Mouse (Mus musculus) intestine, embryonic 16.5 days (tissue): ENCODE measurements at regions not wholly inside any gene's neighbourhood (a gene's known extent, or its start where the extent isn't known, plus 50 kb on each side); places are given as distances from the start of the nearest gene placed in this dataset.
A peak's percentile ranks its signal among the peaks of the same experiment; 100 is the strongest.

Experiments used
- ATAC-seq: fragments of 200-750 bp; cut with Nextera tagmentation; 2 replicates; pipeline ENCODE4 v1.8.0; 2017; ENCODE audit warnings: moderate TSS enrichment, moderate library complexity
- H3K27ac ChIP-seq: fragments of 300-500 bp; sonication (generic); 2 replicates; pipeline ENCODE4 v1.5.1; 2014; ENCODE audit warnings: mild to moderate bottlenecking, low read length
- H3K27me3 ChIP-seq: fragments of 300-500 bp; sonication (generic); replicated peaks from 2 replicates; pipeline ENCODE4 v1.6.1; 2014; ENCODE audit warnings: low read length, control low read depth, mixed read lengths; ENCODE audit not compliant: control insufficient read depth, insufficient read depth
- H3K36me3 ChIP-seq: fragments of 300-500 bp; sonication (generic); 2 replicates; pipeline ENCODE4 v1.6.1; 2014; ENCODE audit warnings: low read length, control low read depth; ENCODE audit not compliant: control insufficient read depth, insufficient read depth
- H3K4me1 ChIP-seq: fragments of 300-500 bp; sonication (generic); 2 replicates; pipeline ENCODE4 v1.6.1; 2014; ENCODE audit warnings: low read length, control low read depth, mixed read lengths; ENCODE audit not compliant: control insufficient read depth, insufficient read depth
- H3K4me2 ChIP-seq: fragments of 300-500 bp; sonication (generic); 2 replicates; pipeline ENCODE4 v1.6.1; 2014; ENCODE audit warnings: low read depth, low read length, control low read depth
- H3K4me3 ChIP-seq: fragments of 300-500 bp; sonication (generic); 2 replicates; pipeline ENCODE4 v1.5.1; 2014; ENCODE audit warnings: mild to moderate bottlenecking, low read length
- H3K9ac ChIP-seq: fragments of 300-500 bp; sonication (generic); 2 replicates; pipeline ENCODE4 v1.6.1; 2014; ENCODE audit warnings: low read depth, low read length
- H3K9me3 ChIP-seq: fragments of 300-500 bp; sonication (generic); 2 replicates; pipeline ENCODE4 v1.6.1; 2016; ENCODE audit warnings: low read length, control low read depth; ENCODE audit not compliant: control insufficient read depth
- WGBS: fragments of 180-500 bp; shearing (Covaris S2); extraction: QIAGEN DNeasy Blood & Tissue Kit; methylation state at CpG from one replicate; pipeline ENCODE4 v1.1.7; 2014; 5-methylcytosine and 5-hydroxymethylcytosine counted together

GRCm38 (mm10) chr8:53096272-53096784, 415.2 kb upstream of the Aga start:
- Histone ChIP-seq H3K36me3 (no peaks in the 10 kb centered on the region), H3K9me3 (no peaks in the 10 kb centered on the region), H3K4me1 (no peaks in the 10 kb centered on the region), H3K4me2 (no peak overlapping the region), H3K9ac (no peak overlapping the region), H3K27ac (no peak overlapping the region), H3K4me3 (no peak overlapping the region), H3K27me3 (no peaks in the 10 kb centered on the region)
- no peak for ATAC-seq

- Histone ChIP-seq H3K9ac (no peak overlapping the region), H3K27me3 (no peaks in the 10 kb centered on the region), H3K27ac (no peak overlapping the region), H3K4me2 (no peak overlapping the region), H3K9me3 (no peaks in the 10 kb centered on the region), H3K4me1 (no peaks in the 10 kb centered on the region), H3K36me3 (no peaks in the 10 kb centered on the region), H3K4me3 (no peak overlapping the region)
- no peak for ATAC-seq
- 61% methylated on average over 6 of the region's 6 CpGs for WGBS
Measured at GRCm38 (mm10) chr8:53140041-53140440, 371.5 kb upstream of the Aga start.

- ATAC-seq = no peak
- no peaks in the 10 kb centered on the region for H3K4me1 ChIP-seq
- H3K4me3 ChIP-seq = no peak overlapping the region
- 77% methylated on average over 2 of the region's 2 CpGs for WGBS
- H3K9ac ChIP-seq = no peak overlapping the region
- H3K36me3 ChIP-seq = no peaks in the 10 kb centered on the region
- H3K27me3 ChIP-seq = no peaks in the 10 kb centered on the region
- no peaks in the 10 kb centered on the region for H3K9me3 ChIP-seq
- H3K27ac ChIP-seq = no peak overlapping the region
- H3K4me2 ChIP-seq = no peak overlapping the region
Measured at GRCm38 (mm10) chr8:53148915-53149314, 362.6 kb upstream of the Aga start.

DNA sequence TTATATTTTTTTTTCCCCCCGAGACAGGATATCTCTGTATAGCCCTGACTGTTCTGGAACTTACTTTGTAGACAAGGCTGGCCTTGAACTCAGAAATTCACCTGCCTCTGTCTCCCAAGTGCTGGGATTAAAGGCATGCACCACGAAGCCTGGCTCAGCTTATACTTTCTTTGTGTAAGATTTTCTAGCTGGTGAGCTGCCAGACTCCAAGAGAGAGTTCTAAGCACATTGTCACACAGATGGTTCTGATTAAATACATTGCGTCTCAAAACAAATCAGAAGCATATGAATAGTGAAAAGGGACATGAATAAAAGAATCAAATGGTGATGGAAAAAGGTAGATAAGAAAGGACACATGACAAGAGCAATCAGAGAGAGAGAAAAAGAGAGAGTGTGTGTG, 347.5 kb upstream of the Aga start:
- H3K27ac ChIP-seq = no peak overlapping the region
- H3K36me3 ChIP-seq = no peaks in the 10 kb centered on the region
- H3K4me2 ChIP-seq = no peak overlapping the region
- no peaks in the 10 kb centered on the region for H3K27me3 ChIP-seq
- H3K4me1 ChIP-seq = no peaks in the 10 kb centered on the region
- no peak overlapping the region for H3K9ac ChIP-seq
- no peak for ATAC-seq
- WGBS = 60% methylated on average over 3 of the region's 3 CpGs
- no peaks in the 10 kb centered on the region for H3K9me3 ChIP-seq
- no peak overlapping the region for H3K4me3 ChIP-seq

DNA sequence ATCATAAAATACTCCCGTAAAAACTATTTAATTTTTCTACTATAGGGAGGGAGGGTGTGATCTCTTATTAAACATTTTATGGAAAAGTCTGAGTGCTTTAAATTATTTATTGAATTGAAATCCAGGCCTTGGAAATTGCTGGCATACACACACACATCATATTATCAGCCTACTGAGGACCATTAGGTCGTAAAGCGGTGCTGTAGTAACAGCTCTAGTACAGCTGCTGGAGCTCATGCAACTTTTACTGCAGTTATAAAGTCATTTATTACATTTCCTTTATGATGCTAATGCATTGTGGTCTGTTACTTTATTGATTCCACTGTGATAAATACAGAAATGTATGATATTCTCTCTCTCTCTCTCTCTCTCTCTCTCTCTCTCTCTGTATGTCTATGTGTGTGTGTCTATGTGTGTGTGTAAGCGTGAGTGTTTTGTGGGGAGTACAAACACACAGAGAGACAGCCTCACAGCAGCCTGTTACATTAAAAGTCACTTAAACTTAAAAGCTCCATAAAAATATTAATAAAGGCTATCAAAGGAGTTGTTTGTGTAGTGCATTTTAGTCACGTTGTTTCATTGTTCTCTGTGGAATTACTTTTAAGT, 339.7 kb upstream of the Aga start:
- Histone ChIP-seq H3K27me3 (no peaks in the 10 kb centered on the region), H3K4me2 (no peak overlapping the region), H3K9me3 (no peaks in the 10 kb centered on the region), H3K4me1 (no peaks in the 10 kb centered on the region), H3K9ac (no peak overlapping the region), H3K27ac (no peak overlapping the region), H3K4me3 (no peak overlapping the region), H3K36me3 (no peaks in the 10 kb centered on the region)
- peak; percentile 93 for ATAC-seq
- 55% methylated on average over 5 of the region's 5 CpGs for WGBS

- Histone ChIP-seq H3K36me3 (no peaks in the 10 kb centered on the region), H3K27me3 (no peaks in the 10 kb centered on the region), H3K27ac (no peak overlapping the region), H3K4me2 (no peak overlapping the region), H3K4me3 (no peak overlapping the region), H3K9me3 (no peaks in the 10 kb centered on the region), H3K9ac (no peak overlapping the region), H3K4me1 (no peaks in the 10 kb centered on the region)
- ATAC-seq = no peak
- 49% methylated on average over 1 of the region's 1 CpGs for WGBS
Measured at GRCm38 (mm10) chr8:53192519-53192918, 319.0 kb upstream of the Aga start.

DNA sequence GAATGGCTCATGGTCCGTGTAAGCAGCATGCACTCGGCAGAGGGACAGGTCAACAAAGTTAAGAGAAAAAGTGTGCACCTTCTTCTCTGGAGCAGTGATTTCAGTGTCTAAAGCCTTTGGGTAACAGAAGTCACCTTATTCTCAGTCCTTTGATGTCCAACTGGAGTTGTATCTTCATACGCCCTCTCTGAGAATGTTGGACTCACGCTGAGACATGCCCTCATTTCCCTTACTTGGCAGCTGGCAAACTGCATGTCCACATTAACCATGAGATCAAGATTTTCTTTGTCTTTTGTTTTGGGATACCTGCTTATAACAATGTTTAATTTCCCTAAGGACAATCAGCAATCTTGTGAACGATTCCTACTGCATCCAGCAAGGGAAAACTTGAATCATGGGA, 289.3 kb upstream of the Aga start:
- no peak for ATAC-seq
- Histone ChIP-seq H3K4me2 (no peak overlapping the region), H3K27ac (no peak overlapping the region), H3K4me1 (no peaks in the 10 kb centered on the region), H3K9ac (no peak overlapping the region), H3K27me3 (no peaks in the 10 kb centered on the region), H3K36me3 (no peaks in the 10 kb centered on the region), H3K4me3 (no peak overlapping the region), H3K9me3 (no peaks in the 10 kb centered on the region)
- 87% methylated on average over 5 of the region's 5 CpGs for WGBS
